Mouse (Mus musculus) Patski (cell line): ENCODE data around the gene Ndrg2. TPM values are rescaled to one million over a fixed set of nuclear protein-coding genes. Genes with fewer than 3 reads are reported as not detected.

Source experiments
- ATAC-seq: fragments of 100-300 bp; one replicate; pipeline ENCODE4 v1.8.0; 2021
- CTCF ChIA-PET: fragments of 350-600 bp; sonication (Branson Sonifier 250); formaldehyde crosslinking; loops from one replicate; lab custom pipeline; 2022; ENCODE audit warnings: inconsistent platforms; lab: Charles Lee
- POLR2A ChIA-PET: fragments of 350-600 bp; sonication (Branson Sonifier 250); formaldehyde crosslinking; loops from one replicate; lab custom pipeline; 2022; ENCODE audit warnings: antibody characterized with exemption, inconsistent platforms; lab: Charles Lee
- DNase-seq: peaks from one replicate; pipeline ENCODE4 v3.0.0-alpha.2; 2011; ENCODE audit warnings: low read depth, low spot score
- H3K27me3 ChIP-seq: fragments of 371-371 bp; one replicate; pipeline ENCODE4 v1.5.1; 2021
- CTCF ChIP-seq: fragments of 100-300 bp; IDR thresholded peaks from one replicate; pipeline ENCODE4 v1.5.1; 2021
- in situ Hi-C: fragments of 300-500 bp; cut with MboI; formaldehyde crosslinking; loops from 3 replicates; pipeline ENCODE4 v1.11.1; 2018; ENCODE audit warnings: low pct_unique_long_range_greater_than_20kb, mixed read lengths
- polyA plus RNA-seq: library from polyadenylated mRNA; unstranded; gene quantifications from one replicate; pipeline ENCODE4 v1.2.3, GENCODE M21; 2021

The Ndrg2 gene
- polyA plus RNA-seq, 1 experiment from 2014 or later = 1.1 TPM

- DNase-seq (no peak), ATAC-seq (peak; percentile 22)
- no peak for TF ChIP-seq CTCF
- H3K27me3 ChIP-seq = peaks cover 20% of the 10 kb centered on the region
- CTCF ChIA-PET = interaction anchor here (1.0 to 1.3 kb wide), 3 partner anchors 9 to 46 kb away, joined by 3 to 6 read pairs (median 4); no protein-coding TSS in a partner anchor
- in situ Hi-C loops = no loop called here
- POLR2A ChIA-PET = no interaction called here
Observed at GRCm38 (mm10) chr14:51913062-51913959, 647 bp downstream of the Ndrg2 start.

- TF ChIP-seq CTCF = no peak
- no peak for ATAC-seq
- no peak for DNase-seq
- in situ Hi-C loops = no loop called here
- POLR2A ChIA-PET = no interaction called here
- H3K27me3 ChIP-seq = peaks cover 20% of the 10 kb centered on the region
- CTCF ChIA-PET = interaction anchor here (0.8 to 1.2 kb wide), 4 partner anchors 9 to 50 kb away, joined by 3 to 4 read pairs (median 3); no protein-coding TSS in a partner anchor
Observed at GRCm38 (mm10) chr14:51912391-51913061, 1.4 kb downstream of the Ndrg2 start.

DNA sequence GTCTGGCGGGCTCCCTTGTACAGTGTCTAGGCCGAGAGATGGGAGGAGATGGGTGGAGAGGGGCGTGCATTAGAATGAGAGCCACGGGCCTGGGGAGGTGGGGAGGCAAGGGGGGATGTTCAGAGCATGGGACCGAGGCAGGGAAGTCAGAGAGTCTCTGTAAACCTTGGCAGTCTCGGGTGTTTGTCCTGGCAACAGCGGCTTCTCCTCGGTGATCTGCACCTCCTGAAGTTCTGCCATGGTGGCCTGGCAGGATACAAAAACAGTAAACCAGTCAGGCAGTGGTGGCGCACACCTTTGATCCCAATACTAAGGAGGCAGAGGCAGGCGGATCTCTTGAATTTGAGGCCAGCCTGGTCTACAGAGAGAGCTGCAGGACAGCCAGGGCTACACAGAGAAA is 2.7 kb downstream of the Ndrg2 start:
- peaks cover 20% of the 10 kb centered on the region for H3K27me3 ChIP-seq
- in situ Hi-C loops = no loop called here
- ATAC-seq = no peak
- ChIA-PET CTCF (no interaction called here), POLR2A (interaction anchor here (0.7 kb wide), 1 partner anchor 15 kb away, joined by 4 read pairs; no protein-coding TSS in a partner anchor)
- no peak for DNase-seq
- TF ChIP-seq CTCF = no peak

- DNase-seq (no peak), ATAC-seq (no peak)
- TF ChIP-seq CTCF = no peak
- ChIA-PET POLR2A (no interaction called here), CTCF (interaction anchor here (1.2 to 2.1 kb wide), 5 partner anchors 20 to 114 kb away, joined by 3 to 6 read pairs (median 5); partner anchors contain the start of gene Zfp219)
- in situ Hi-C loops = loop anchor here (5.0 to 10.0 kb wide), 2 partner anchors 116 to 429 kb away; partner anchors contain the start of gene Zfp219
- H3K27me3 ChIP-seq = peaks cover 8% of the 10 kb centered on the region
Observed at GRCm38 (mm10) chr14:51906102-51906501, 7.9 kb downstream of the Ndrg2 start.

DNA sequence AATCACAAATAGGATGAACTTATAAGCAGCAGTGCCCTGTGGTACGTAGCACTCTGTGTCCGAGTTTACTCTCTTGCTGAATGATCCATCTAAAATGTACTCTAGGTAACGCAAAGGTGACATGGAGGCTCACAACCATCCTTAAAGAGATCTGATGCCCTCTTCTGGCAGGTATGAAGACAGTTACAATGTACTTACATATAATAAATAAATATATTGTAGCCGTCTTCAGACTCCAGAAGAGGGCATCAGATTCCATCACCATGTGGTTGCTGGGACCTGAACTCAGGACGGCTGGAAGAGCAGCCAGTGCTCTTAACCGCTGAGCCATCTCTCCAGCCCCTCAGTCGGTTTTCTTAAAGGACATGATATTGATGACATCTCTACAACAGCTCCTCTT is 9.3 kb downstream of the Ndrg2 start:
- in situ Hi-C loops = loop anchor here (5.0 to 10.0 kb wide), 2 partner anchors 118 to 430 kb away; partner anchors contain the start of gene Zfp219
- peaks cover 4% of the 10 kb centered on the region for H3K27me3 ChIP-seq
- no peak for TF ChIP-seq CTCF
- DNase-seq (no peak), ATAC-seq (no peak)
- POLR2A ChIA-PET = no interaction called here
- CTCF ChIA-PET = interaction anchor here (0.8 to 2.4 kb wide), 11 partner anchors 8 to 115 kb away, joined by 3 to 10 read pairs (median 4); partner anchors contain the start of genes Ndrg2, Slc39a2 and Zfp219

DNA sequence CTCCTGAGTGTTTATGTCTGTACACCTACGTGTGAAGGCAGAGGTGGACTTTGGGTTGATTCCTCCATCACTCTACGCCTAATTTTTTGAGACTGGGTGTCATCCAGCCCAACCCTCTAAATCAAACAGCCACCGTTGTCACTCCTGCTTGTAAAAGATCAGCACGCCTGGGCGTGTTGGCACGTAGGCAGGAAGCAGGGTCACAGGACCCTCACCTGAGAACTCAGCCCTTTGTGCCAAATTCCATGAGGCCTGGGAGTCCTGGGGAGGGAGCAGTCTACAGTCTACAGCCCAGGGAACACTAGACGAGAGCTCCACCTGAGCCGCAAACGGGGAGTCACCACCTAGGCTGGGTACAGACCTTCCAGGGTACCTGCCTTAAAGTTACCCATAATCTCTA is 10.2 kb downstream of the Ndrg2 start:
- DNase-seq = no peak
- TF ChIP-seq CTCF = no peak
- CTCF ChIA-PET = interaction anchor here (1.1 to 2.4 kb wide), 9 partner anchors 9 to 117 kb away, joined by 3 to 10 read pairs (median 4); partner anchors contain the start of genes Ndrg2, Slc39a2 and Zfp219
- H3K27me3 ChIP-seq = no peaks in the 10 kb centered on the region
- POLR2A ChIA-PET = no interaction called here
- no peak for ATAC-seq
- in situ Hi-C loops = loop anchor here (10.0 kb wide), 1 partner anchor 431 kb away; no protein-coding TSS in a partner anchor

DNA sequence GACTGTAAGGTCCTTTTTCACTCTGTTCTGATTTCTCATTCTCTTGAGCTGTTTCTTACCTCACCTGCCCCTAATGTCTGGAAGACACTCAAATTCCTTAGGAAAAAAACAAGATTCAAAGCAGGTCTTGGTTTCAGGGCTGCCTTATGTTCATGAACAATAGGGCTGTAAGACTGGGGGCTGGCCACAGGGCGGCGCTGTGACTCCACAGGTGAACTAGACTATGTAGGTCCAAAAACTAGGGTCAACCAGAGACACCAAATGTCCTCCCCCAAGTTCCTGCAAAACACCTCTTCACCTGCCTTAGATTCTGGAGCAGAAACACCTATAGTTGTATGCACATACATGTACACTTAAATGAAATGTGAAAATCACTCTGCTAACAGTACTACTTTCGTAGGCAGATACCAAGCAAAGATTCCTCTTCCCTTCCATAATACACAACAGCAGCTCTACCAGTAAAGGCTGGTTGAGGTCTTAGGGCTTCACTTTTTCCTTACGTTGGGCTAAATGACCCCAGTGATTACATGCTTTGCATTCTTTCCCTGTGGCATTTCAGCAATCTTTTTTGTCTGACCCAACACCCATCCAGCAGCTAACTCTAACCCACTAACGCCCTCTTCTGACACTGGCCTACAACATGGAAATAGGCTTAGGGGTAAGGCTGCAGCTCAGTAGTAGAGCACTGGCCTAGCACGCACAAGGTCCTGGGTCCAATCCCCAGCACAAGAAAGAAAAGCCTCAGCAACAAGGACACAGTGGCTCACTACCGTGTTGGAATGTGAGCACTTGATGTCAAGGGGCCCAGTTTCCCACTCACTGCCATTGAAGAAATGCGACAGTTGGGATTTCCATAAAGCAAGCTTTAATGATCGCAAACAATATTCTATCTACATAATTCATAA is 10.9 kb downstream of the Ndrg2 start:
- ATAC-seq (peak; percentile 76), DNase-seq (no peak)
- ChIA-PET CTCF (interaction anchor here (0.6 to 2.4 kb wide), 8 partner anchors 10 to 117 kb away, joined by 3 to 10 read pairs (median 4); partner anchors contain the start of genes Slc39a2 and Zfp219), POLR2A (no interaction called here)
- H3K27me3 ChIP-seq = no peaks in the 10 kb centered on the region
- peak; percentile 81 for TF ChIP-seq CTCF
- in situ Hi-C loops = loop anchor here (10.0 kb wide), 1 partner anchor 432 kb away; no protein-coding TSS in a partner anchor

- in situ Hi-C loops = no loop called here
- no peak for TF ChIP-seq CTCF
- POLR2A ChIA-PET = no interaction called here
- ATAC-seq = no peak
- CTCF ChIA-PET = no interaction called here
- no peak for DNase-seq
- no peaks in the 10 kb centered on the region for H3K27me3 ChIP-seq
Observed at GRCm38 (mm10) chr14:51899351-51899750, 14.6 kb downstream of the Ndrg2 start.

DNA sequence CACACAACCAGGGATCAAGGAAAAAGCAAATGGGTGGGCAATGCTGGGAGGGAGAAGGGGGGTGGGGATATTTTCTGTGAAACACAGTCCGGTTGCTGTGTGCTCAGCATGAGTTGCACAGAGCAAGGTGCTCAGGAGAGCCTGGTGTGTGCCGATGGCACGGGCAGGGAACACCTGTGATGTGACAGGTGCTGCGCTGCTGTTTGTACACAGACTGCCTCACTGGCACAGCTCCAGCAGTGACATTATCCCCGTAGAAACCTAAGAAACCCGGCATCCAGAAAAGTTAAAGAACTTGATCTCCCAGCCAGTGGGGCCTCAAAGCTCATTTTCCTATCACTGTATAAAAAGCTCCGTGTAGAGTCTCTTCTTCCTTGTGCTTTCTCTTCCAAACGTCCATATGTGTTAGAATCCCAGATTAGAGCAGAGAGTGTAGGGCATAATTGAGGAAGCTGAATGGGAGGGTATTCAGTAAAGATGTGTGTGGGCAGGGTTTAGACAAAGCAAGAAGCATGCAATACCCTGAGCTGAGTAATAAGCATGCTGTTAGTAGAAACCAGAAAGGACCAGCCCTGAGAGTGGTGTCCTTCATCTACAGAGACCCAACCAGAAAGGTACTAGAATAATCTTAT is 17.3 kb downstream of the Ndrg2 start:
- in situ Hi-C loops = no loop called here
- ChIA-PET POLR2A (interaction anchor here (0.6 kb wide), 1 partner anchor 15 kb away, joined by 4 read pairs; no protein-coding TSS in a partner anchor), CTCF (no interaction called here)
- no peak for TF ChIP-seq CTCF
- DNase-seq (no peak), ATAC-seq (no peak)
- H3K27me3 ChIP-seq = no peaks in the 10 kb centered on the region
